In the genomic region with DNA sequence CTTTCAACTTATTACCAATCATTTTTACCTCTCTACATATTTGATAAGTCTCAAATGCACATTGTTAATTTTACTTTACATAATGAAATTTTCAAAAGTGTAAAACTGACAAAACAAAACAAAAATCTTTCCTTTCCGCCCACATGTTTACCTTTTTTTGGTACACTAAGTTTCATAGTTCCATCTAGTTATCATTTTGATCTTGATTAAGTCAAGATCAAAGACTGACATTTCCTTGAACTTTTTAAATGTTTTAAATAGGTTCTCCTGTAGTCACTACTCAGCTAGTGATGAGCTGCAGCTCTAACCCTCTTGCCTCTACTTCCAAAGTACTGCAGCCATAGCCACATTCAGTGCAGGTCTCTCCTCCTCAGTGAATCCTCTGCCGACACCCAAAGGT, we compare ENCODE assay signal across 26 mouse cellular contexts. TPM values are rescaled to one million over a fixed set of nuclear protein-coding genes. Genes with fewer than 3 reads are reported as not detected.
DNase-seq lines count a peak whose midpoint lies in the region; ATAC-seq and TF ChIP-seq lines count a peak whose summit lies in the region.
"Had no signal": no experiment of that assay in that cellular context is flagged by ENCODE, and none has a peak within 500 bp of the region (broad histone marks: within the 10 kb centered on the region; RNA-seq: fewer than 3 reads in every experiment).

No protein-coding gene starts in this region.

- no peaks in the 10 kb centered on the region for H3K27me3 ChIP-seq in intestine, postnatal 0 days (replicated peaks; ENCODE audit: control insufficient read depth, insufficient read depth, low read length)
- H3K27me3 ChIP-seq: CH12.LX; embryonic facial prominence, embryonic 13.5 days; embryonic facial prominence, embryonic 15.5 days; forebrain, embryonic 13.5 days; forebrain, embryonic 15.5 days; Patski had no signal

- WGBS in intestine, postnatal 0 days, result 88% methylated on average over 2 of the region's 2 CpGs

- no peaks in the 10 kb centered on the region for H3K9me3 ChIP-seq in intestine, postnatal 0 days (ENCODE audit: control insufficient read depth)
- H3K9me3 ChIP-seq: embryonic facial prominence, embryonic 15.5 days; forebrain, embryonic 13.5 days; forebrain, embryonic 15.5 days; G1E had no signal

- H3K9ac ChIP-seq in intestine, postnatal 0 days (ENCODE audit: low read depth, low read length), result no peak overlapping the region
- H3K9ac ChIP-seq: embryonic facial prominence, embryonic 13.5 days; embryonic facial prominence, embryonic 15.5 days; forebrain, embryonic 13.5 days; forebrain, embryonic 15.5 days; forebrain, postnatal 0 days had no signal

- H3K4me2 ChIP-seq in intestine, postnatal 0 days (replicated peaks; ENCODE audit: low read depth), result no peak overlapping the region
- H3K4me2 ChIP-seq: embryonic facial prominence, embryonic 13.5 days; embryonic facial prominence, embryonic 15.5 days; forebrain, embryonic 13.5 days; forebrain, embryonic 15.5 days had no signal

- no peaks in the 10 kb centered on the region for H3K4me1 ChIP-seq in intestine, postnatal 0 days (replicated peaks; ENCODE audit: control insufficient read depth, insufficient read depth, low read length)
- H3K4me1 ChIP-seq: embryonic facial prominence, embryonic 13.5 days; embryonic facial prominence, embryonic 15.5 days; forebrain, embryonic 13.5 days; forebrain, embryonic 15.5 days had no signal

- peak; percentile 87 for ATAC-seq in activated CD4-positive, CD25-positive, alpha-beta regulatory T cell, adult 4 months
- peak; percentile 93 for ATAC-seq in inflammation-experienced regulatory T-cells, adult 6 months
- ATAC-seq in intestine, postnatal 0 days, result no peak
- ATAC-seq: forebrain, embryonic 13.5 days; forebrain, embryonic 15.5 days; forebrain, postnatal 0 days; Patski had no signal

- no peak for TF ChIP-seq CTCF in intestine, postnatal 0 days (IDR thresholded peaks at IDR 0.05; ENCODE audit: low read depth)

- DNase-seq in CD4-positive helper T cell, adult 2 months (ENCODE audit: low read depth, low spot score), result peak; percentile 59
- peak; percentile 60 for DNase-seq in CD4-positive, CD25-positive, alpha-beta regulatory T cell, adult 2 months (ENCODE audit: low read depth, low spot score)
- DNase-seq in adrenal gland, adult (ENCODE audit: inconsistent age in 2 of 2, low spot score in 1 of 2), result no peak
- no peak for DNase-seq in cerebellum, adult 8-10 months
- DNase-seq in lung, postnatal 14 days, result no peak
- DNase-seq: adrenal gland, adult 8-10 months; adrenal gland, postnatal 14 days; adrenal gland, postnatal 36 days; cerebellum, adult 11-12 months; cerebellum, adult 2 months; cerebellum, adult 9-11 months; cerebellum, postnatal 14 days; cerebellum, postnatal 36 days; embryo, embryonic 11 days; forebrain, postnatal 0 days had no signal

- H3K27ac ChIP-seq in intestine, postnatal 0 days (ENCODE audit: low read depth, low read length), result no peak overlapping the region
- H3K27ac ChIP-seq: embryonic facial prominence, embryonic 13.5 days; embryonic facial prominence, embryonic 15.5 days; forebrain, embryonic 13.5 days; forebrain, embryonic 15.5 days had no signal

- H3K36me3 ChIP-seq in intestine, postnatal 0 days (ENCODE audit: control insufficient read depth, insufficient read depth), result no peaks in the 10 kb centered on the region
- H3K36me3 ChIP-seq: embryonic facial prominence, embryonic 13.5 days; embryonic facial prominence, embryonic 15.5 days; forebrain, embryonic 15.5 days; G1E had no signal

- H3K4me3 ChIP-seq in intestine, postnatal 0 days (ENCODE audit: low read depth, low read length), result no peak overlapping the region
- H3K4me3 ChIP-seq: embryonic facial prominence, embryonic 13.5 days; embryonic facial prominence, embryonic 15.5 days; erythroblast, embryonic 14.5 days; forebrain, embryonic 13.5 days; forebrain, embryonic 15.5 days had no signal

RNA-seq across cellular contexts. Expression of gene Klf3, which starts 31.6 kb away (rescaled TPM):
- polyA plus RNA-seq in activated CD4-positive, CD25-positive, alpha-beta regulatory T cell, adult 4 months (2017; shearing (Covaris generic)), result 10 to 100 TPM; 64.9 to 76.7 TPM
- 10 to 100 TPM; 46.7 to 93.5 (median 83.6) TPM for polyA plus RNA-seq in inflammation-experienced regulatory T-cells, adult 6 months (2017; shearing (Covaris generic))
- polyA plus RNA-seq in intestine, postnatal 0 days (2015; fragmentation: Nextera tagmentation; extraction: Ambion mirVana), result 76.9 and 79.3 TPM in 2 replicates

Comparison
In these comparisons a context has a peak if more than half of its experiments do, and no peak if none do; other contexts are left out.
1. DNase-seq: peak in CD4-positive helper T cell, adult 2 months (single experiment) and CD4-positive, CD25-positive, alpha-beta regulatory T cell, adult 2 months (single experiment); none in adrenal gland, adult (0 of 2), cerebellum, adult 8-10 months (single experiment) and lung, postnatal 14 days (single experiment).